Mouse (Mus musculus): Measurements from ENCODE around the gene Zkscan14. TPM values are rescaled to one million over a fixed set of nuclear protein-coding genes. Genes with fewer than 3 reads are reported as not detected.

The Zkscan14 gene
- total RNA-seq, 2 experiments from 2014 or later = 9.2 to 10.4 TPM

GRCm38 (mm10) chr5:145207385-145207784 lies 5.7 kb upstream of the Zkscan14 start:
- DNase-seq (ENCODE audit: low spot score in 2 of 2) = no peak
- intact Hi-C loops (cut with DNase I) = no loop called here

DNA sequence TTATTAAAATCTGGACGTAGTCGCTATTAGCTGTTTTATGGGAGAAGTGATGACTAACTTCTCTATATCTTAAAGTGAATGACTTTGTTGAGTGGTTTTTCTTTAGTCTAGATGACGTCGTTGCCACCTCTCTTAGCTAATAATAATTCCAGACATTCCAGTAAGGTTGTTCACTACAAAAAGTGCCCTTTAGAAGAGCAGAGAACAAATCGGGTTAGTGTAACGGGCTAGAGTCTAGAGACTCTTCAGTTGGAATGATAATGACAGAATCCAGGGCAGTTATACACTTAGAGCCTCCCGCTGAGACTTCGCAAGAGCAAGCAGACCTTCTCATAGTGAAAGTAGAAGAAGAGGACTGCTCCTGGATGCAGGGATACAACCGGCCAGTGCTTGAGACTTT lies 3.4 kb upstream of the Zkscan14 start:
- intact Hi-C loops (cut with DNase I) = loop anchor here (2.0 kb wide), 1 partner anchor 26 kb away; the partner anchor contains the start of gene Zfp655
- DNase-seq (ENCODE audit: low spot score in 2 of 2) = no peak

- DNase-seq (ENCODE audit: low spot score in 2 of 2) = peak; percentile 98 to 99
- intact Hi-C loops (cut with DNase I) = loop anchor here (2.0 kb wide), 1 partner anchor 27 kb away; the partner anchor contains the start of gene Zfp655
These were observed 2.4 kb upstream of the Zkscan14 start, which contains the start of gene Zkscan5 for GRCm38 (mm10) chr5:145203936-145204691. Gene Zkscan5, plus strand, starts transcription at chr5:145204562.

GRCm38 (mm10) chr5:145202446-145202845 lies 778 bp upstream of the Zkscan14 start:
- DNase-seq (ENCODE audit: low spot score in 2 of 2) = no peak
- intact Hi-C loops (cut with DNase I) = no loop called here

GRCm38 (mm10) chr5:145200387-145200786 lies 1.3 kb downstream of the Zkscan14 start:
- intact Hi-C loops (cut with DNase I) = no loop called here
- DNase-seq (ENCODE audit: low spot score in 2 of 2) = no peak

- intact Hi-C loops (cut with DNase I) = no loop called here
- DNase-seq (ENCODE audit: low spot score in 2 of 2) = no peak
These were observed 9.7 kb downstream of the Zkscan14 start, which contains the start of gene Atp5j2 for GRCm38 (mm10) chr5:145191962-145192361. Gene Atp5j2, minus strand, starts transcription at chr5:145192062.

- DNase-seq (ENCODE audit: low spot score in 2 of 2) = peak; percentile 90 to 93
- intact Hi-C loops (cut with DNase I) = no loop called here
These were observed 10.5 kb downstream of the Zkscan14 start for GRCm38 (mm10) chr5:145190875-145191798.

DNA sequence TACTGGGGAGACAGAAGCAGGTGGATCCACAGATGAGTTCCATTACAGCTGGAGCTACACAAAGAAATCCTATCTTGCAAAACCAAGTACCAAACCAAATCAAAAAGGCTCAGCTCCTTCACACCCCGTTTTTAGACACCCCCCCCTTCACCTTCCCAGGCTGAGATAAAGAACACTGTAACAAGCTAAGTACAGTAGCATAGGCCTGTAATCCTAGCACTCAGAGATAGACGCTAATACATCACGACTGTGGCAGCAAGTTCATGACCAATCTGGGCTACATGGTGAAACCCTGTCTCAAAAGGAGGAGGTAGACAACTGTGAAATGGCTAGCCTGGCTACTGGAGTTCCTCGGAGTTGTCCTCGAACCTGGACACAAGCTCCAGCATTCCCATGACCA lies 11.3 kb downstream of the Zkscan14 start:
- DNase-seq (ENCODE audit: low spot score in 2 of 2) = no peak
- intact Hi-C loops (cut with DNase I) = no loop called here

DNA sequence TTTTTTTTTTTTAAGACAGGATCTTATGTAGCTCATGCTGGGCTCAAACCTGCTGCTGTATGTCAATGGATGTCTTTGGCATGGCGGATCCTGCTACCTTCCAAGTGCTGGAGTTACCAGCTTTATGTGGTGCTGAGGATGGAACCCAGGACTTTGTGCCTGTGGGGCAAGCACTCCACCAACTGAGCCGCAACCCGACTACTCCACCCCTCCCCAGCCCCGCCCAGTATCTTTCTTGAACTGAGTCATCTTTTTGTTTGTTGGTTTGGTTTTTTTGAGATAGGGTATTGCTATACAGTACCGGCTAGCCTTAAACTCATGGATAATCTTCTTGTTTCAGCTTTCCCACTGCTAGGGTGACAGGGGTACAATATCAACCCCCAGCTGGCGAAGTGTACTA lies 12.3 kb downstream of the Zkscan14 start:
- intact Hi-C loops (cut with DNase I) = no loop called here

GRCm38 (mm10) chr5:145185244-145185643 lies 16.4 kb downstream of the Zkscan14 start:
- DNase-seq (ENCODE audit: low spot score in 2 of 2) = no peak
- intact Hi-C loops (cut with DNase I) = no loop called here

More for the DNA sequence above, 12.3 kb downstream of the Zkscan14 start:
- no peak for DNase-seq (ENCODE audit: low spot score in 2 of 2)

- intact Hi-C loops (cut with DNase I) = no loop called here
- DNase-seq (ENCODE audit: low spot score in 2 of 2) = no peak
These were observed 23.1 kb downstream of the Zkscan14 start for GRCm38 (mm10) chr5:145178461-145178980.

DNA sequence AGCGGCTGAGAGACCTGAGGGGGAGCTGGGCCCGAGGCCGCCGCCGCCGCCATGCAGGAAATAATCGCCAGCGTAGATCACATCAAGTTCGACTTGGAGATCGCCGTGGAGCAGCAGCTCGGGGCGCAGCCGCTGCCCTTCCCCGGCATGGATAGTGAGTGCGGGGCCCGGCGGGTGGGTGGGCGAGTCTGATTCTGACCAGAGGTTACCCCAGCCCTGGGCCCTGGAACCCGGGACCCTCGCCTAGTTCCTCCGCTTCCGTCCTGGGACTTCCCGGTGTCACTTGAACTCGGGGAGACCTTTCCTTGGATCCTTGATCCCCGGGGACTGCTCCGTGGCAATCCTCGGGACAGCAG lies 34.4 kb downstream of the Zkscan14 start:
- intact Hi-C loops (cut with DNase I) = no loop called here
- no peak for DNase-seq (ENCODE audit: low spot score in 2 of 2)

- intact Hi-C loops (cut with DNase I) = no loop called here
- DNase-seq (ENCODE audit: low spot score in 2 of 2) = peak; percentile 99
These were observed 34.9 kb downstream of the Zkscan14 start, which contains the start of the genes Ptcd1 and Cpsf4 for GRCm38 (mm10) chr5:145166536-145167305. Gene Ptcd1, minus strand, starts transcription at chr5:145167108. Gene Cpsf4, plus strand, starts transcription at chr5:145167213.

- DNase-seq (ENCODE audit: low spot score in 2 of 2) = no peak
These were observed 36.5 kb downstream of the Zkscan14 start for GRCm38 (mm10) chr5:145165184-145165583.

GRCm38 (mm10) chr5:145164710-145165109 lies 37.0 kb downstream of the Zkscan14 start:
- no peak for DNase-seq (ENCODE audit: low spot score in 2 of 2)
- intact Hi-C loops (cut with DNase I) = no loop called here

More at GRCm38 (mm10) chr5:145165184-145165583, 36.5 kb downstream of the Zkscan14 start:
- intact Hi-C loops (cut with DNase I) = no loop called here

- intact Hi-C loops (cut with DNase I) = no loop called here
- DNase-seq (ENCODE audit: low spot score in 2 of 2) = no peak
These were observed 40.3 kb downstream of the Zkscan14 start for GRCm38 (mm10) chr5:145161361-145161760.

GRCm38 (mm10) chr5:145152690-145153089 lies 49.0 kb downstream of the Zkscan14 start:
- intact Hi-C loops (cut with DNase I) = no loop called here

GRCm38 (mm10) chr5:145149294-145149693 lies 52.4 kb downstream of the Zkscan14 start:
- intact Hi-C loops (cut with DNase I) = no loop called here
- DNase-seq (ENCODE audit: low spot score in 2 of 2) = no peak

More at GRCm38 (mm10) chr5:145152690-145153089, 49.0 kb downstream of the Zkscan14 start:
- DNase-seq (ENCODE audit: low spot score in 2 of 2) = no peak

- DNase-seq (ENCODE audit: low spot score in 2 of 2) = no peak
- intact Hi-C loops (cut with DNase I) = no loop called here
These were observed 53.9 kb downstream of the Zkscan14 start for GRCm38 (mm10) chr5:145147748-145148147.

Data from left cerebral cortex, postnatal 14 days (tissue).